Mouse (Mus musculus) cerebellum, adult 9-11 months (tissue): Measurements from ENCODE around the gene Lyzl6.

Source experiments
- DNase-seq: peaks from one replicate; pipeline ENCODE4 v3.0.0; 2022

The Lyzl6 gene

DNA sequence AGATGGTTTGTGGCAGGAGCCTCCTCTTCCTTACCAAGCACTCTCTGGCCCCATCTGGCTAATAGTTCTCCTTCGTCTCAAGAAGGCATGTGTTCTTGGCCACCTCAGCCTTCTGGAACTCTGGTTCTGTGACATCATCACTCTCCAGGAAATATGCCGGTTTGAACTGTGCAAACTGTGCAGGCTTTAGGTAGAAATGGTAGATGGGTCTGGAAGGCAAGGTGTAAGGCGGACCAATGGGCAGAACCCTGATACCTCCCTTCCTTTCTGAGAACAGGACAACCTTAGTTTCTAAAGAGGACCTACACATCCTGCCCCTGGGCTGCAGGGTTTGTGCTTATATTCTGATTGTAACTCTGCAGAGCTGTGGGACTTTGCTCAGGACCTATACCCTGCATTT lies at the start of gene Lyzl6:
Gene Lyzl6 (minus strand): TSS at position 101 of the 400 bp plus-strand sequence.
- DNase-seq = no peak

DNA sequence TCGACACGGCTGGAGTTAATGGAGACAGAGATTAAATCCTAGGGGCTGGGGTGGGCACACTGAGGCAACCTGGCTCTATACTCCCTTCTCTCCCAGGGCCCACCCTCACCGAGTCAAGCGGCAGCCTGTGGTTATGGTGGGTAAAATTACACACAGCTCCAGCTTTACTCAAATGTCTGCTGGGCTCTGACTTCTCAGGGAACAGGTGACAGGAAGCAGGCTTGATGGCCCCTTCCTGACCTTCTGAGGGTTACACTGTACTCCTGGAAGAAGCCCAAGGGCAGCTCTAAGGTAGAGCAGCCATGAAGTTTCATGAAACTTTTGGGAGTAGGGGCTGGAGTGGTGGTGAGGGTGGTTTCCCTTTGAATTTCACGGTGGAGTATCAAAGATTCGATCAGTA lies 48.0 kb upstream of the Lyzl6 start:
- no peak for DNase-seq

DNA sequence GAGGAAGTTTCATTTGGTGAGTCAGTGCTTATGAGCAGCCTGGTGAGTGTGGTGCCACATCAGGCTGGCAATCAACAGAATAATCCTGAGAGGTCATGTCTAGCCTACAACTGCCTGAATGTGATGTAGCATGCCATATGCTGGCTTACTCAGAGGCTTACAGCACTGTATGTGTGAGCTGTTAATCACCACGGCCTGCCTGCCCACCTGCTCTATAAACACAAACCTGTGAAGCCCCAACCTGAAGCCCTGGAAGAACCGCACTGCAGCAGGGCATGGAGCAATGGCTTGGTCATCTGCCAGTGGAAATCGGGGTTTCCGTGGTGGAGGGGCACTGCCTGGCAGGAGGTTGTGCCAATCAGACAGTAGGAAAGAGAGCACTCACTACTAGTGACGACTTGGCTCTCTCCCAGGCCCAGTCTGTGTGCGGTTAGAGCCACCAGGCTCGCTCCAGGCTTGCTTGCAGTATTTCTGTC lies 46.6 kb upstream of the Lyzl6 start:
- DNase-seq = no peak

DNA sequence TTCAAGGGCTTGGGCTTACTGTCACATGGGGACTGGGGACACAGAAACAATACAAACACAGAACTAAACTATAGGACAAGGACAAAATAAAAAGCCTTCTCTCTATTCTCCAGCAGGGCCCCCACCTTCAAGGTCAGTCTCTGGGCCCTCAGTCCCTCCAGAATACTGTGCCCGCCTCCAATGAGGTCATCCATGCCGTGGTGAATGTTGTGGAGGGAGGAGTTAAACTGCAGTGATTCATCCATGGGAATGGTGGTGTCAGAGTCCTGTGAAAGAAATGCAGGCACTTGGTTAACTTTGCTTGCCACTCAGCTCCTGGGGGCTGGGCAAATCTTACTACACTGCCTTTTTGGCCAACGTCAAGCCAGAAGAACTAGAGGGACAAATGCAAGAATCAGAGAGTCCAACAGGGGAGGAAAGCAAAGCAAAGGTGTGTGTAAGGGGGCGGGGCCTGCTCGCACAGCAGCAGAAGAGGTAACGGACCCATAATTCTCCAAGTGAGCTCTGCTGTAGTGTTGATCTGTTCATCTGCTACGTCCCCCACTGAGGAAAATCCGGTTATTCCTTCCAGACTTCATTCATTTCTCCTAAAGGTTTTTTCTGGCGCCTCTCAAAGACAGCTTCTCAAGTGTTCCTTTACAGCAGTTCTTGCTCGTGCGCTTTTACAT lies 45.1 kb upstream of the Lyzl6 start:
- no peak for DNase-seq

DNA sequence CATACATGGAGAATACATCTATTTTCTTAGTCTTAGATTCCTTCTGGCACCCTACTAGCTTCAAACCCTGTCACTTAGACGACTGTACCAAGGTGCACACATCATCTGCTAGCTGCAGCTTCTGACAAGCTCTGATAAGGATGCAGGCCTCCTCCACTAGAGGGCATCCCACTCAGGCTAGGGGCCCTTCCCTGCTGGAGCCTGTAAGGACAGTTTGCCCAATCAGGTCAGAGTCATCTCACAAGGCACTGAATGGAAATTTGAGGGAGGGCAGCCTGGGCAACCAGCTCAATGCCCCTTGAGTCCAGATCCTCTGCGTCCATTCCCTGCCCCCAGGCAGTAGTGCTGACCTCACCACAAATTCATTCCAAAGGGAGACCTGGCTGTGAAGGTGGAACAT lies 38.4 kb upstream of the Lyzl6 start:
- peak; percentile 34 for DNase-seq

DNA sequence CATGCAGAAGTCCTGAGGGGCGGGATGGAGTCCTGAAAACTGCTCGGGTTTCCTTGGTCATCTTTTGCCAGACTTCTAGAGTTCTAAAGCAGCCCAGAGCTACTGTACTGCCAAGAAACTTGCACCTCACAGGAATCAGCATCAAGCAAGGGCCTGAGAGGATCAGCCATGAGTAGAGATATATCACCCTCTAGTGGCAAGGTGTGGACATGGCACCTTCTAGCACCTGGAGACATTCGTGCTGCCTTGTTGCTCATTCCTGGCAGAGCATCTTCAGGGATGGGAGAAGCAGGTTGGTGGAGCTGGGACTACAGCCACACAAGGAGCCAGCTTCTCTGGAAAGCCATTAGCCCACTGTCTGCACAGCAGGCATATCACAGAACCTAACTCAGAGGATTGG lies 36.9 kb upstream of the Lyzl6 start:
- peak; percentile 71 for DNase-seq

DNA sequence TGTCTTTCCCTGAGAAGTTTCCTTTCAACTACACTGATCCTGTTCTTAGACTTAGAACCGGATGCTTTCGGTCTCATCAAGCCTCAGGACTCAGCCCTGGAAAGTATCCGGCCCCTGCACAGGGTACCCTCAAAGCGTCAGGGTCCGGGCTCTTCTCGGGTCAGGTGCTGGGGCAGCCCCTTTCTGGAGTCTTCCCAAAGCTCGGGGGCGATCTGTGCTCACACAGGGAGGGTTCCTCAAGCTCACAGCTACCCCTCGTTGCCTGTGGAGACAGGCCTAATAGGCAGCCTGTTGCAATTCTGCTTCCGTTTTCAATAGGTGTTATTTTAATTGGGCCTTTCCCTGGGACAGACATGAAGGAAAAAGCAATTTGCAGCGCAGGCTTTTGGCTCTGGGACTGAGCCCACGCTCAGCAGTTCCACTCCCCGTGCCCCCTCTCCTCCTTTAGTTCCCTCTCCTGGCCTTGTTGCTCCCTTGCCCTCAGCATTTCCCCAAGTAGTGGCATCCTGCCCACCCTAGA lies 28.3 kb upstream of the Lyzl6 start:
- DNase-seq = no peak

DNA sequence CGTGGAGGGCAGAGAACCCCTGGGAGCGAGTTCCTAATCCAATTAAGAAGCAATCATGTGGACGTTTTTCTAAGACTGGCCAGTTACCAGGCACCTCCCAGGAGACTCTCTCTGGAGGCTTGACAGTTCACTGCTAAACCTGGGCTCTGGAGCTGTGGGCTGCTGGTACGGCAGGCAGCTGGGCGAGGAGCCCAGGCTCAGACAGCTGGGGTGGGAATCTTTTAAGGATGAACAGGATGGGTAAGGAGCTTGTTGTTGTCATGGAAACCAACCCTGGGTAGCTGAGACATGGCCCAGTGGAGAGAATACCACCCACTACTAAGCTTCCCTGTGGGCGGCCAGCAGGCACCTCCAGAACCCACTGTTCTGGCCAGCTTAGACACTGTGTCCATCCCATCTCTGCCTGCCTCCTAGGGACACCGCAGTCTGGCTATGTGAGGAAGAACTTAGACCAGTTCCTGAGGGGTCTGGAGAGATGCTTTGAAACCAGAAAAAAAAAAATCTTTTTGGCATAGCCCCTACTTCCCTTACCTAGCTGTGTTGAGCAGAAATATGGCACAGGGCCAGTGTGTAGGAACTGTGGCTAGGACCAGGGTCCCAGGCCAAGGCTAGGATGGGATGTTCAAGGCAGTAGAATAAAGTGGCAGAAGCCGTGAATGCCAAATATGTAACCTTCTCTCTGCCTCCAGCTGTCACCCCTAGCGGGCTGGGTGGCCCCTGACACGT lies 27.7 kb upstream of the Lyzl6 start:
- peak; percentile 36 for DNase-seq

DNA sequence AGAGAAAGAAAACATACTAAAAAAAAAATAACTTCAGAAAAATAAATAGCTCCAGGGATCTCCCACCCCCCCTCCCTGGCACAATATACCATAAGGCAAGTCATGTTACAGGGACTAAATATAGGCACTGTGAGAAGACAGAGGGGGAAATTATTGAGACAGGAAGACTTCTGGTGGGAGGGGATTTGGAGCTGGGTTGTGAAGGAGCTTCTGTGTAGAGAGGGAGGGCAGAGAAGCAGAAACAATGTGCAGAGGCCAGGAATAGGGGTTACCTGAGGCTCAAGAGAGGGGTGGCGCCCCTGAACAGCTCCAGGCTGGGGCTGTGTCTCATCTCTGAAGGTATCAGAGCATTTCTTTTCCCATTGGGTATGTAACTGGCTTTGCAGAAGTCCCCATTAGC lies 27.0 kb upstream of the Lyzl6 start:
- DNase-seq = no peak

DNA sequence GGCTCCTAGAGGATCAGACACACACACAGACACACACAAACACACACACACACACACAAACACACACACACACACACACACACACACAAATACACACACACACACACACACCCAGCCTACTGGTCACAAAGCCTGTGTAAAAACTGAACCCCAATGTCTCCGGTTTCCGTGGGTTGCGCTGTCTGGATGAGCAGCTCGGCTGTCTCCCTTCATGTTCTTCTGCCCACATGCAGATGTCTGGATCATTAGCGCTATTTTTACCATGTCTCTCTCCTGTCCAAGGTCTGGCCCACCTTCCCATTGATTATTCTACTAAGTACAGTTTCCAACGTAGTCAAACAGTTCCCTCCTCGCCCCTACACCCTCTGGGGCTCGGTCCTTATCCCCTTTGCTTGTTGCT lies 24.4 kb upstream of the Lyzl6 start:
- DNase-seq = no peak

DNA sequence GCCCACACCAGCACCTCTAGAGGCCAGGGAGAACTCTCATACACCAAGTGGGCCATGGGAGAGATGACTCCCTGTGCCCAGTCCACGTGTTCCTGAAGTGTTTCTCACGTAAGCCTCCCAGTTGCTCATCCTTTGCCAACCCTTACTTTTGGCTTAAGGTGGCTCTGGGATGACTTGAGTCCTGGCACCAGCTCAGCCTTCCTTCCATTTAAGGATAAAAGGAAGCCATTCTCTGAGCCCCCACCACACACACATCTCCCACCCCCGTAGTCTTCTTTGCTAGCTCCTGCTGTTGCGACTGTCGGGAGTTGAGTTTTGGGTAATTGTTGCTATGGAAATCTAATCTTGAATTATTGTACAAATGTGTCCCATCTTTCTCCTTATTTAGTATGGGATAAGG lies 23.9 kb upstream of the Lyzl6 start:
- DNase-seq = no peak

DNA sequence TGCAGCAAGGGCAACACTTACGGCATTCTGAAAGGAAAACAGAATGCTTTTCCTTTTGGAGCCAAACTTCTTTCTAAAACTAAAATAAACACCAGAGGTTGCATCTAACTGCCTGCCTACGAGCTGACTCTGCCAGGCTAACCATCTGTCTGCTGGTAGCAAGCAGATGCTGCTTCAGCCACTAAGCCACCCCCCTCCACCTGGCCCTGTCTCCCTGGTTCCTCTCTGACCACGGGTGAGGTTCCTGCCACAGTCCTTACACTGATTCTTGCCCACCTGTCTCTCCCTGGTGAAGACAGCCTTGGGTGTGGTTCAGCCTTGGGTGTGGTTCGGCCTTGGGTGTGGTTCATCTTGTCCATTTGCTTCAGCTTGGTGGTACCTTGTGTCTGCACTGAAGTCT lies 23.2 kb upstream of the Lyzl6 start:
- DNase-seq = no peak

DNA sequence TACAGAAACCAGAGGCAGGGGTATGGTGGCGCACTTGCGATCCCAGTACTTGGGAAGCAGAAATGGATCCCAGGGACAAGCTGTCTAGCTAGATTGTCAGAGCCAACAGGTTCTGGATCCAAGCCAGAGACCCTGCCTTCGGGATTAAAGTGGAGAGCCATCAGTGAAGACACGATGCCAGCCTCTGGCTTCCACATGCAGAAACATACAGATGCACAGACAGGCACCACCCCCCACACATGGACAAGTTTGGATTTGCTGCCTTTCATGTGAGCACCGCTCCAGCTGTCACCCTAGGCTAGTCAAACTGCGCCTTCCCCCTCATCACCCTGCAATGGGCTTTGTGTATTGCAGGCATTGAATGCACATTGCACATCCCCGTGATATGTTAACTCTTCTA lies 19.5 kb upstream of the Lyzl6 start:
- DNase-seq = no peak

DNA sequence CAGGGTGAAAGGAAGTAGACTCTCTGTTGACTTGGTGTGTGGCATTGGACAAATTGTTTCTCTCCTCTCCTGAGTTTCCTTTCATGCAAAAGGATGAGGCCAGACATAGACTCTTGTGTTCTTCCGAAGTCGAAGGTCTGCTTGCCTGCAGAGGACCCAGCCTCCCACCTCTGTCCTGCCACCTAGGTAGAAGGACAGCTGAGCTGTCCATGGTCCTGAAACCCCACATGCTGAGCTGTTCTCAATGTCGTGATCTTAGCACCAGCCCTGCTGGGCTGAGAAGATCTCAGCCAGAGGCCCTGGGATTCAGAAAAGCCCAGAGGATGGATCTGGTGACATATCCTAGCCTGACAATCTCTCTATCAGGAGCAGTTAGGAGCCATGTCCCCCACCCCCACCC lies 17.8 kb upstream of the Lyzl6 start:
- DNase-seq = no peak

DNA sequence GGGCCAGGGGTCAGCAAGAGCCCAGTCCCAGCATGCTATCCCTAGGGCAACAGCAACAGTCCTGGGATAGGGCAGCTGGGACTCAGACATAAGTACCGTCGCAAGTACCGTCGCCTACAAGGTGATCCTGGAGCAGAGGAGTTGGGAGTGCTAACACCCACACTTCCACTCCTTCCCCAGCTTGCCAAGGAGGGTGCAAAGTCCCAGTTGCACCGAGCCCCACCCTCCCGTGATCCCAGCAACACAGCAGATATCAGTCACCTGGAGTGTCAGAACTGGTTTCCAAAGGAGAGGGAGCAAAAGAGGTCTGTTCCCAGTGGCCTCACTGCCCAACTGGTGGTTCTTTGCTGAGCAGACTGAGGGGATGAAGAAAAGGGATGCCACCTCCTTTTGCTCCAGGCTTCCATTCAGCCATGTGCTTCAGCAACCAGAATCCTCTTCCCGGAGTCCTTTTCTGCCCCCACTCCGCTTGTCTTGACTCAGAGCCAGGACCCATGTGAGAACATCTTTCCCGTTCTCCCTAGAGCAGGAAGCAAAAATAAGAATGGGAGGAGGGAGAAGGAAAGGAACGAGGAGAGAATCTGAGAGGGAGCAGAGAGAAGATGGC lies 14.8 kb upstream of the Lyzl6 start:
- DNase-seq = no peak

DNA sequence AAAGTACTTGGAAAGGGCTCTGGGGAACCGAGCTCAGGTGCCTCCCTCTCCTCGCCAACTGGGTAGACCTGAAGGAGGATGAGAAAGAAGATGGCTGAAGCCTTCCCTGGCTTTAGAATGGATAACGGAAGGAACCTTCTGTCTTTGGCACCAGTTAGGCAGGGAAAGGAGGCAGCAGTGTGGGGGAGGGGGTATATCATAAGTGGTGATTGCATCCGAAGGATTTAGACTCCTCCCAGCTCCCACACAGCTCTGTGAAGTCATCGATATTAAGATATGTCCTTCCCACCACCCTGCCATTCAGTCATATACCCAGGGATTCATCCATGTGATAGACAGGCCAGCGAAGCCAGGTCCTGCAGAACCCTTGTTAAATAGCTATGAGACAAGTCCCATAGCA lies 12.7 kb upstream of the Lyzl6 start:
- no peak for DNase-seq

DNA sequence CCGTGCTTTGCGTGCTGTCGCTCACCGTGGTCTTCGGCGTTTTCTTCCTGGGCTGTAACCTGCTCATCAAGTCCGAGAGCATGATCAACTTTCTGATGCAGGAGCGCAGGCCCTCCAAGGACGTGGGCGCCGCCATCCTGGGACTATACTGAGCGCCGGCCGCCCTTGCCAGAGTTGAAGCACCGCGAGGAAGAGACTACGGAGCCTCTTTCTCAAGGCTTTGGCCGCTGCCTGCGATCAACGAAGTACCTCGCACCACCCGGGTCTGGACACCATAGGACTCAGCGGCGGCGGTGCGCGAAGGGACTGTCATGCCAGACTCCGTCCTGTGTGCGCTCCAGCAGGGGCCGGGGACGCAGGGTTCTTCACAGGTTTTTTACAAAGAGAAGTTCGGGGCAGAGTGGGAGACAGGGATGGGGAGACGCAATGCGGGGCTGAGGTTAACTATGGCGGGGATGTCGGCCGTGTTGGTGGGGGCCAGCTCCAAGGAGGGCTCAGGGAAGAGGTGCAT lies 11.3 kb upstream of the Lyzl6 start:
- no peak for DNase-seq

DNA sequence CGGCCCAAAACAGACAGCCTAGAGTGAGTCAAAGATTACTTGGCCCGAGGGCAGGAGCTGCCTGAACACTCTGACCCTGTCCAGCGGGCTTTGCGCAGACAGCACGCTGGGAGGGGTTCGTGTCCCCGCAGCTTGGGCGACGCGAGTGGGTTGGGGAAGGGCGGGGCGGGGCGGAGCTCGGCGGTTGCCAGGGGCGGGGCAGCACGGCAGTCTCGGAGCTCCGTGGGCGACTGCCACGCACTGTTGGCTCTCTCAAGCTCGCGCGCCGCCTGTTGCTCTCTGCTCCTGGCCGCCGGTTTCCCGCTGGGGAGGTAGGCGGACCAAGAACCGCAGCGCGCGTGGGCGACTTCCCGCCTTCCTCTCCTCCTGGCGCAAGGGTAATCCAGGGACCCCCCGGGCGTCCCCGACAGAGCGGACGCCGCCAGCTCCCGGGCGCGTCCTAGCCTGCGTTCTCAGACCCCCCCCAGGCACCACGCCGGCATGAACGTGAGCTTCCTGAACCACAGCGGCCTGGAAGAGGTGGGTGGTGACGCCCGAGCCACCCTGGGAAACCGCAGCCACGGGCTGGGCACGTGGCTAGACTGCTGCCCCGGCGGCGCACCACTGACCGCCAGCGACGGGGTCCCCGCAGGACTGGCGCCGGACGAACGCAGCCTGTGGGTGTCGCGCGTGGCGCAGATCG lies 10.8 kb upstream of the Lyzl6 start, which contains the start of gene Rprml:
Gene Rprml (plus strand): TSS at position 270 of the 682 bp plus-strand sequence.
- peak; percentile 39 for DNase-seq

DNA sequence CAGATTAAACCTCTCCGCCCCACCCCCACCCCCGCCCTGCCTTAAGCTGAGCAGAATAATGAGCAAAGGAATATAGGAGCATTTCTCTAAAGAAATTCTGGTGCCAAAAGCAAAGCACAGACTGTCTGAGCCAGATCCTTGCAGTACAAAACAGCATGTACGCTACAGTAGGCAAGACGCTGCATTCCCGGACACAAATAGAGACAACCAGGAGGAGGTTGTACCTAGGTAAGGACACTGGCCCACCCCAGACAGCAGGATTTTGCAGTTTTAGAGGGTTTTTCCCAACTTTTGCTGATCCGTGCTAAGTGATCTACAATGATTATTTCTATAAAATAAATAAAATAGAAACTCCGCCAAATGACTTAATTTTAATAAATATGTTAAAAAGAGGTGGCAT lies 10.0 kb upstream of the Lyzl6 start:
- no peak for DNase-seq

DNA sequence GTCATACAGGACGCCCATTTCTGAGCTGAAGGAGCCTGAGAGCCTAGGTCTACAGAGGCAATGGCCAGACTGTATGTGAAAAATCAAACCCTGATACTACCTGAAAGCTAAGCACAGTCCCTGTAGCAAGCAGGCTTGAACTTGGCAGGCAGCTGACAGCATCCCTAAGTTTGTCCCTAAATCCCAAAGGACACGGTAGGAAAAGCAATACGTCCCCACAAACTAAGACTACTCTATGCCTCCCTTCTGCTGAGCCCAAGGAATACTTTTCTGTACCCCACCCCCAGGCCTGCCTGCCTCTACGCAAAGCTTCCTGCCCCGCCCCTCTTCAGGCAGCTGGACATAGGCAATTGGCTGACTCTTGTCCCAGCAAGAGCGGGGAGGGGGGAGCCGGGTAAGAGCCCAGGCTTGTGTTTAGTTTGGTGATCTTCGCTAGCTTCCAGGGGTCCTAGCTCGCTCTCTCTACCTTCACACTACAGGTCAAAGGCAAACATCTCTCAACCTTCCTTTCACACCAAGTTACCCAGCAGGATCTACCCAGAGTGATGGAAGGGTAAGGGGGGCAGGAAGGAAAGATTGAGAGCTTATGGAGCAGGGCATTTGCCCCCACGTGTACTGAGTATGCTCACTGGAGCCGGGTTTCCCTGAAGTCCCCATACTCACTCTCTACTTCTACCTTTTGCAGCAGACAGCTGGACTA lies 9.4 kb upstream of the Lyzl6 start:
- DNase-seq = no peak

DNA sequence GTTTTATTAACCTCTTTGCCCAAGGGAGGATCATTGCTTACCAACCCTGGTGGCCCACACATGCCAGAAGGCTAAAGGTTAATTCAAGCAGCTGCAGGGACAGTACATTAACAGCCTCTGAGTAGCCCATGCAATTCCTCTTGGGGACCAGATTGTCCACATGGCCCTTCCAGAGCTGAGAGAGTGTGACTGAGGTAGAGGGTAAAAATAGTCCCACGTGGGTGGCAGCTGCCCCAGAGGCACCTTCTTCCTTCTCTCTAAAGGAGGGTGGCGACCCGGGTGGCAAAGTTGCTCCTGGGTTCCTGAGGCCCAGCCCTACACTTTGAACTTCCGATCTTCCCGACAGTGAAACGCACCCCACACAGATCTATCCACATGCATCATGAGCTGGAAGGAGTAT lies 7.6 kb upstream of the Lyzl6 start:
- no peak for DNase-seq

DNA sequence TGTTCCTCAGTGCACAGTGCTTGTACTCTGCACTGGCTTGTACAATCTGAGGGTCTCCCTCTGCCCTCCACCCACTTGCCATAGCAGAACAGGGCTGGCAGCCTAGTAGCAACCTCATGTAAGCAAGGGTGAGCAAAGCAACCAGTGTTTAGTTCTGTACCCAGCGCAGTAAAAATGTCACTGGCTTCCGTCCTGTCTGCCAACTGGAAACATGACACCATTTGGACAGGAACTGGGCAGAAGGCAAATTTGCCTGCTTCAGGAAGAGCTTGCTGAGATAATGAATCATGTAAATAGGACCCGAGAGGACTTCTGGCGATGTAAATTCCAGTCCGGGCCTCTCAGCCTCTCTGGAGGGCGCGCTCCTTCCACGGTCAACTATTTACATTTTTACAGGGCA lies 7.0 kb upstream of the Lyzl6 start:
- peak; percentile 56 for DNase-seq

DNA sequence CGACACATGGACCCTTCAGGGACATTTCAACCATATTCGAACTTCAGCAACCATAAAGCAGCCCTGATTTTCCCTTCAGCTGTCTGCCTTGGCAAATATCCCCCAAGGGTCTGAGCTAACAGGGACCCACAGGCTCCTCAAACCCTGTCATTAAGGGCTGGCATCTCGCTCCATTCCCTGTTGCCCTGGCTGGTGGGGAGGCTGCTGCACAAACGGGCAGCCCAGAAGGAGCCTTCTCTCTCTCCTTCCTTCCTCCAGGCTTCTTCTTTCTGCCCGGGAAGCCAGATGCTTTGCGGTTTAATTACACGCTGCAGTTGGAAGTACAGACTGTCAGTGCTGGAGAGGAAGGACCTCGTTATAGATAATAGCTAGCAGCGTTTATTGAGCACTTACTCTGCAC lies 4.5 kb upstream of the Lyzl6 start:
- DNase-seq = no peak
